Mouse (Mus musculus) liver, embryonic 14.5 days (tissue): ENCODE measurements at regions not wholly inside any gene's neighbourhood (a gene's known extent, or its start where the extent isn't known, plus 50 kb on each side); places are given as distances from the start of the nearest gene placed in this dataset.

Source experiments
- ATAC-seq: fragments of 200-750 bp; cut with Nextera tagmentation; 2 replicates; pipeline ENCODE4 v1.8.0; 2017; ENCODE audit warnings: moderate number of reproducible peaks, mild to moderate bottlenecking, moderate library complexity; ENCODE audit not compliant: insufficient read depth
- DNase-seq, 3 experiments: peaks; one replicate each; pipeline ENCODE4 v3.0.0-alpha.2; 2012 to 2013; ENCODE audit warnings: low read depth in 3 of 3, low spot score in 3 of 3
- H3K27ac ChIP-seq: fragments of 300-500 bp; sonication (generic); 2 replicates; pipeline ENCODE4 v1.5.1; 2014; ENCODE audit warnings: moderate library complexity, mild to moderate bottlenecking, control low read depth, inconsistent platforms
- H3K27me3 ChIP-seq: fragments of 300-500 bp; sonication (generic); 2 replicates; pipeline ENCODE4 v1.6.1; 2014; ENCODE audit warnings: mild to moderate bottlenecking, low read length, moderate library complexity; ENCODE audit not compliant: control insufficient read depth, insufficient read depth
- H3K36me3 ChIP-seq: fragments of 300-500 bp; sonication (generic); replicated peaks from 2 replicates; pipeline ENCODE4 v1.6.1; 2014; ENCODE audit warnings: low read depth; ENCODE audit not compliant: control insufficient read depth, insufficient read depth
- H3K4me1 ChIP-seq, 2 experiments: fragments of 200-500 bp in 1 of 2; fragments of 300-500 bp in 1 of 2; sonication (generic) in 1 of 2; replicated peaks; 2 replicates each; pipeline ENCODE4 v1.6.1; 2012 to 2014; ENCODE audit warnings: antibody characterized with exemption in 1 of 2, inconsistent platforms in 1 of 2, low read length in 1 of 2; ENCODE audit not compliant: control insufficient read depth in 2 of 2, insufficient read depth in 2 of 2
- H3K4me2 ChIP-seq: fragments of 300-500 bp; sonication (generic); 2 replicates; pipeline ENCODE4 v1.6.1; 2014; ENCODE audit warnings: low read depth, mild to moderate bottlenecking, control low read depth, moderate library complexity
- H3K4me3 ChIP-seq, 2 experiments: fragments of 200-500 bp in 1 of 2; fragments of 300-500 bp in 1 of 2; sonication (generic) in 1 of 2; 2 replicates each; pipeline ENCODE4 v1.5.1; 2012 to 2014; ENCODE audit warnings: low read depth in 2 of 2, low read length in 2 of 2, mild to moderate bottlenecking in 2 of 2, control low read depth in 1 of 2, inconsistent platforms in 1 of 2, moderate library complexity in 1 of 2; ENCODE audit not compliant: insufficient read depth in 1 of 2
- H3K9ac ChIP-seq: fragments of 300-500 bp; sonication (generic); replicated peaks from 2 replicates; pipeline ENCODE4 v1.6.1; 2014; ENCODE audit warnings: mild to moderate bottlenecking, control low read depth, moderate library complexity
- H3K9me3 ChIP-seq: fragments of 300-500 bp; sonication (generic); 2 replicates; pipeline ENCODE4 v1.6.1; 2016; ENCODE audit warnings: low read length, mixed read lengths; ENCODE audit not compliant: control insufficient read depth
- CTCF ChIP-seq: IDR thresholded peaks from 2 replicates; pipeline ENCODE4 v1.5.1; 2016; ENCODE audit warnings: antibody characterized with exemption, low read depth, control low read depth
- EP300 ChIP-seq: IDR thresholded peaks from 2 replicates; pipeline ENCODE4 v1.6.1; 2016; ENCODE audit warnings: antibody characterized with exemption, low read depth
- WGBS: fragments of 180-500 bp; shearing (Covaris S2); extraction: QIAGEN DNeasy Blood & Tissue Kit; methylation state at CpG from one replicate; pipeline ENCODE4 v1.1.7; 2014; ENCODE audit not compliant: insufficient replicate concordance; 5-methylcytosine and 5-hydroxymethylcytosine counted together

DNA sequence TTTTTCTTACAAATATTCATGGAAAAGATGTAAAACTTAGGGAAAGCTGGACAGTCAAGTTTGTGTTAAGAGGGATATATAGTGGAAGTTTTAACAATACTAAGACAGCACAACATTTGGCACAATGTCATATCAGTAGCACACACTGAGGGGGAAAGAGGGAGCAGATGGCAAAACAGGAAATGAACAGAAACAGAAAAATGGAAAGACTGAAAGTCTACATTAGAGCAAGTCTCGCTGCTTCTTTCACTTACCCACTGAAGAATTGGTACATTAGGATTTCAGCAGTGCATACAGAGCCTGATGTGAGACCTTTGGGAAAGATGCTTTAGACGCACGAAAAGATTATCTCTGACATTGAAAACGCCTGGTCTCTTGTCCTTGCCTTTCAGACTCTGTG lies 1223.5 kb upstream of the Zeb2 start:
- Histone ChIP-seq H3K4me3 (no peak overlapping the region), H3K27ac (no peak overlapping the region), H3K36me3 (no peaks in the 10 kb centered on the region), H3K4me2 (no peak overlapping the region), H3K4me1 (no peaks in the 10 kb centered on the region), H3K9ac (no peak overlapping the region), H3K27me3 (no peaks in the 10 kb centered on the region), H3K9me3 (no peaks in the 10 kb centered on the region)
- DNase-seq (no peak), ATAC-seq (no peak)
- TF ChIP-seq EP300 (no peak), CTCF (no peak)
- WGBS = 48% methylated on average over 4 of the region's 4 CpGs

DNA sequence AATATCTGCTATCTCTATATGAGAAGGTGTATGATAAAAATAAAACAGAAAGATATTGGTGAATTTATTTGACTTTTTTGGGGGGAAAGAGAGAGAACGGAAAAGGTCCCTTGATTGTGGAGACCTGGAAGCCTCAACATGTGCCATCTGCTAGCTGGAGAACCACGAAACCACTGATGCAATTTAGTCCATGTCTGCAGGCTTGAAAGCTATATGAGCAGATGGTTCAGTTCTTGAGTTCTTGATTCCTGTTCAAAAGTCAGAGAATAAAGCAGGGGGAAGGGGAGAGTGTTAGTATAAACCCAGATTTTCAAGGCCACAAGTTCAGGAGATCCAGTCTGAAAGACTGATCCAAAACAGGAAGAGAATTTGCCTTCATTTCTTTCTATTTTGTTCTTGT lies 1199.5 kb upstream of the Zeb2 start:
- Histone ChIP-seq H3K4me1 (no peaks in the 10 kb centered on the region), H3K27ac (no peak overlapping the region), H3K4me3 (no peak overlapping the region), H3K27me3 (no peaks in the 10 kb centered on the region), H3K9ac (no peak overlapping the region), H3K36me3 (no peaks in the 10 kb centered on the region), H3K4me2 (no peak overlapping the region), H3K9me3 (no peaks in the 10 kb centered on the region)
- WGBS = 47% methylated on average over 2 of the region's 2 CpGs
- ATAC-seq = no peak
- DNase-seq = no peak
- no peak for TF ChIP-seq CTCF
- TF ChIP-seq EP300 = no peak

DNA sequence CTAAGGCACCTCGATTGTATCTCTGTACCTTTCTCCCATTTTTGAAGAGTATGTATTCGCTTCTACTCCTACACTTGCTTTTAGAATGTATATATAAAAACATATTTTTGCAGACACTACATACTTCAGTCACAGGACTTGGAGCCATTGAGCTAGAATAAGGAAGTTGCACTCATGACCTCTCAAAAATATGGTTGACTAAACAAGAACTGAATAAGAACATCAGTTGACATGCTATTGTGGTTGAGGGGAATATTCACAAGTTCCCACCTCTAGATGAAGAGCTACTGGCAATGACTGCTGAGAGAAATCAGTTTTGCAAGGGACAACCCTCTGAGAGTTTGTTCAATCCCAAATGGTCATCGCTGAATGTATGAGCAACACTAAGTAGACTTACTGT lies 1198.0 kb upstream of the Zeb2 start:
- no peak overlapping the region for H3K27ac ChIP-seq
- no peak overlapping the region for H3K9ac ChIP-seq
- 62% methylated on average over 3 of the region's 3 CpGs for WGBS
- no peaks in the 10 kb centered on the region for H3K9me3 ChIP-seq
- TF ChIP-seq CTCF (no peak), EP300 (no peak)
- ATAC-seq (no peak), DNase-seq (no peak)
- no peak overlapping the region for H3K4me3 ChIP-seq
- no peak overlapping the region for H3K4me2 ChIP-seq
- no peaks in the 10 kb centered on the region for H3K27me3 ChIP-seq
- no peaks in the 10 kb centered on the region for H3K4me1 ChIP-seq
- H3K36me3 ChIP-seq = no peaks in the 10 kb centered on the region

DNA sequence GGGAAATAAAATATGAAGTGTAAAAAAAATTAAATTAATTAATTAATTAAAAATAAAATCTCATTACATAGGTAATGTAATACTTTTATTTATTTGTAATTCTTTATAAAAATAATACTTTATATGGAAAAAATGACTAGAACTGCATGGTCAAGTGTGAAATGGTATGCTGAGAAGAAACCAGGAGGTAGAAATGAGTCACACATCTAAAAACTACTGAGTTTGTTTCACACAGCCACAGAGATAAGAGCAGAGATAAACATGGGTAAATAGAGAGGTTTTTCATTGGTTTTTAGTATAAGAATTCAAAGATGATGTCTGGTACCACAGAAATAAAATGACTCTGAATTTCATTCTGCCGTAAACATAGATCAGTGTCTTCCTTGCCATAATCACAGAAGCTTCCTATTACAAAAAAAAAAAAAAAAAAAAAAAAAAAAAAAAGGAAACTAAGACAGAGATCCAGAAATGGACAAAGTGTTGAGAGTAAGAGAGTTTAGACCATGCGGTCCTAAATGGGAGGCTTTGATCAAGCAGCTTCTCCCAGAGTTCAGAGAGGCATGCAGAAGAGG lies 1190.5 kb upstream of the Zeb2 start:
- Histone ChIP-seq H3K27ac (no peak overlapping the region), H3K27me3 (no peaks in the 10 kb centered on the region), H3K4me2 (no peak overlapping the region), H3K36me3 (no peaks in the 10 kb centered on the region), H3K9me3 (no peaks in the 10 kb centered on the region), H3K4me1 (no peaks in the 10 kb centered on the region), H3K4me3 (no peak overlapping the region), H3K9ac (no peak overlapping the region)
- TF ChIP-seq EP300 = no peak
- no peak for TF ChIP-seq CTCF
- ATAC-seq (no peak), DNase-seq (no peak)
- WGBS = 76% methylated on average over 2 of the region's 2 CpGs

DNA sequence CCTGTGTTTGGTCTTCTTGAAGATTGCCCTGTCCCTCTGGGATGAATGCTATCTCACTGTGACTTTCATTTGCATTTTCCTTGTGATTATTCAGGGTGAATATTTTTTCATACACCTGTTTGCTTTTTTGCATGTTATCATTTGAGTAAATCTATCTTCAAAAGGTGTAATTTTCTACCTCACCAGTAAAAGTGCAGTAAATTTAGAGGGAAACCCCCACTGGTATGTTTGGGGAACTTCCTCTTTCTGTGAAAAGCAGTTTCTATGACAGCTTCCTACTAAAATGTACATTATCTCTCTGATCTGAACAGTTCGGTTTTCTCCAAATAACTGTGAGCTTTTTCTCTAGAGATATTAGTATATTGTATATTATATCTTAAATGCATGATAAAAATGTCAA lies 1185.4 kb upstream of the Zeb2 start:
- H3K27ac ChIP-seq = no peak overlapping the region
- H3K4me3 ChIP-seq = no peak overlapping the region
- no peak for ATAC-seq
- no peaks in the 10 kb centered on the region for H3K36me3 ChIP-seq
- H3K27me3 ChIP-seq = no peaks in the 10 kb centered on the region
- 8% methylated on average over 1 of the region's 1 CpGs for WGBS
- no peak overlapping the region for H3K4me2 ChIP-seq
- TF ChIP-seq EP300 = no peak
- TF ChIP-seq CTCF = no peak
- DNase-seq = no peak
- H3K9ac ChIP-seq = no peak overlapping the region
- no peaks in the 10 kb centered on the region for H3K9me3 ChIP-seq
- no peaks in the 10 kb centered on the region for H3K4me1 ChIP-seq
